Mouse (Mus musculus) small intestine, adult 2 months (tissue): ENCODE results near the gene Snx33. TPM values are rescaled to one million over a fixed set of nuclear protein-coding genes. Genes with fewer than 3 reads are reported as not detected.
"Not testable (repeated sequence)": the region's sequence is repeated elsewhere in the genome, so short reads cannot be mapped to it uniquely, and the experiment has no call there.

Source experiments
- H3K27ac ChIP-seq: fragments of 200-500 bp; 2 replicates; pipeline ENCODE4 v1.5.1; 2012; ENCODE audit warnings: low read depth, low read length, control low read depth, inconsistent platforms; ENCODE audit not compliant: insufficient read depth
- H3K27me3 ChIP-seq: fragments of 200-500 bp; 2 replicates; pipeline ENCODE4 v1.6.1; 2012; ENCODE audit warnings: mild to moderate bottlenecking, moderate library complexity, low read length, inconsistent platforms; ENCODE audit not compliant: control insufficient read depth, insufficient read depth
- H3K36me3 ChIP-seq: fragments of 200-500 bp; 2 replicates; pipeline ENCODE4 v1.6.1; 2012; ENCODE audit warnings: mild to moderate bottlenecking, low read length, control low read depth, inconsistent platforms; ENCODE audit not compliant: control insufficient read depth, insufficient read depth
- H3K4me1 ChIP-seq: fragments of 200-500 bp; 2 replicates; pipeline ENCODE4 v1.6.1; 2012; ENCODE audit warnings: low read length, inconsistent platforms, mixed read lengths; ENCODE audit not compliant: control insufficient read depth, insufficient read depth, insufficient read length
- H3K4me3 ChIP-seq: fragments of 200-500 bp; 2 replicates; pipeline ENCODE4 v1.5.1; 2012; ENCODE audit warnings: low read depth, mild to moderate bottlenecking, control low read depth, inconsistent platforms, low read length, moderate library complexity
- CTCF ChIP-seq: fragments of 200-500 bp; IDR thresholded peaks from 2 replicates; pipeline ENCODE4 v1.5.1; 2012; ENCODE audit warnings: low read depth, mild to moderate bottlenecking, control low read depth, inconsistent platforms, low read length, moderate library complexity, mixed read lengths; ENCODE audit not compliant: insufficient replicate concordance, insufficient read length; ENCODE audit errors: extremely low read depth
- POLR2A ChIP-seq: fragments of 200-500 bp; IDR thresholded peaks from 2 replicates; pipeline ENCODE4 v1.6.1; 2012; ENCODE audit warnings: low read depth, mild to moderate bottlenecking, control low read depth, inconsistent platforms, low read length, moderate library complexity
- WGBS: fragments of 180-500 bp; shearing (Covaris S2); methylation state at CpG from one replicate; pipeline ENCODE4 v1.1.7; 2018; 5-methylcytosine and 5-hydroxymethylcytosine counted together
- polyA plus RNA-seq: library from polyadenylated mRNA; depleted of rRNA; stranded (reverse); fragments of >200 nt; gene quantifications from 2 replicates; pipeline ENCODE4 v1.2.3, GENCODE M21; 2012

The Snx33 gene
- polyA plus RNA-seq, 1 experiment, result 3.8 TPM

DNA sequence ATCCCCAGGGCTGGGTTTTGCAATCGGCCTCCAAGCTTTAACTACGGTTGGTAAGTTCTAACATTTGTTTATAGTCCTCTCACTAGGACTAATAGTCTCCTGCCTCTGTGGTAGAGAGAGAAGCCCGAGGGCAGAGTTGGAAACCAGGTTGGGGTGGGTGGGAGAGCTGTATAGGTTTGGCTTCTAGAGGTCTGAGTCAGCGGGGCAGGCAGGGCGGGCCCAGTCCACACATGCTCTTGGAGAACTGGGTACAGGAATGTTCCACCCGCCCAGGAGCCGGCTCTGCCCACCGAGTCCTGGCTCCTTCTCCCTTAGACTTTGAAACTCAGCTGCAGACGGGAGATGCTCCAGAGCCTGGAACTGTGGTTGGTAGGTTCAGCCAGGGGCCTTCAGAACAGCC, 14.2 kb downstream of the Snx33 start:
- 66% methylated on average over 9 of the region's 9 CpGs for WGBS
- Histone ChIP-seq H3K27ac (no peak overlapping the region), H3K4me3 (no peak overlapping the region), H3K27me3 (no peaks in the 10 kb centered on the region), H3K4me1 (no peaks in the 10 kb centered on the region), H3K36me3 (no peaks in the 10 kb centered on the region; the same call in 1 of the 2 replicates)
- TF ChIP-seq CTCF, result no peak
- no peak for TF ChIP-seq POLR2A

DNA sequence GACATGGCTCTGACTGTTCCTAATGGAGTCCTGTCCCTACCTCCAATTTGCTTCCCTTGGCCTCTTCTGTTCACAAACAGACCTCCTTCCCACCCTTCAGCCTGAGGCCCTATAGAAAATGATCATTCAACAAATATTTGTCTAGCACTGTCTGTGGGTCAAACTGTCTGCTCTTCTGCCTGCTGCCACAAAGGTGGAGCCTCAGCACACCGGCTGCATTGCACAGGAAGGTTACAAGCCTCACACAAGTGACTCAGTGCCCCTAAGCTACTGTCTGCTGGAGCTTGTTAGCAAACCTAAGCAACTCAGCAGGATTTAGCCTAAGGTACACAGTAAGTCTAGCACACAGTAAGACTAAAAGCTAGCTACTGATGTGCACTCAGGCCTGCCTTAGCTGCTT, 17.2 kb downstream of the Snx33 start:
- 24% methylated on average over 1 of the region's 1 CpGs for WGBS
- TF ChIP-seq CTCF (no peak), POLR2A (no peak)
- Histone ChIP-seq H3K4me3 (no peak overlapping the region), H3K36me3 (no peaks in the 10 kb centered on the region), H3K27ac (no peak overlapping the region), H3K4me1 (no peaks in the 10 kb centered on the region), H3K27me3 (no peaks in the 10 kb centered on the region)

GRCm38 (mm10) chr9:56909991-56910390, 18.2 kb downstream of the Snx33 start:
- H3K4me3 ChIP-seq, H3K27me3 ChIP-seq, H3K36me3 ChIP-seq, H3K27ac ChIP-seq, H3K4me1 ChIP-seq: not testable (repeated sequence)
- 46% methylated on average over 4 of the region's 4 CpGs for WGBS

DNA sequence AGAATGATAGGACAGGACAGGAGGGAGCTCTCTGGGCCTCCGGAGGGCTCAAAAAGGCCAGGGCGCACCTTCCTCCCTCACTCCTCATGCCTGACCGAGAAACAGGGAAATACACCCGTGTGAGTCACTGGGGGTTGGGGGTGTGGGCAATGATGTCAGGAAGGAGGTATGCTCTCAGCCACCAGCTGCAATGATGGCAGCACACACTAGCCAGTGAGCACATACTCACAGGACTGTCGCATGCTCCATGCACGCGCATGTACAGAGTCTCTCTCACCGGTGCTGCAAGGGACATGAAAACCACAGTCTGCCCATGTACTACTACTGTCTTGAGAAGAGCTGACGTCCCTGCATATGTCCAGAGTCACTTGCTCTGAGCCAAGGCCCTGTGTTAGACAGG, 20.6 kb downstream of the Snx33 start:
- 60% methylated on average over 9 of the region's 9 CpGs for WGBS
- H3K27ac ChIP-seq, result no peak overlapping the region
- H3K4me3 ChIP-seq, result no peak overlapping the region
- H3K4me1 ChIP-seq, result no peaks in the 10 kb centered on the region
- no peaks in the 10 kb centered on the region for H3K36me3 ChIP-seq
- no peaks in the 10 kb centered on the region for H3K27me3 ChIP-seq
- TF ChIP-seq CTCF (no peak), POLR2A (no peak)

- no peak overlapping the region for H3K27ac ChIP-seq
- peaks cover 13% of the 10 kb centered on the region for H3K4me1 ChIP-seq
- WGBS, result 87% methylated on average over 3 of the region's 3 CpGs
- H3K27me3 ChIP-seq, result no peaks in the 10 kb centered on the region
- TF ChIP-seq CTCF (no peak), POLR2A (no peak)
- no peak overlapping the region for H3K4me3 ChIP-seq
- H3K36me3 ChIP-seq, result no peaks in the 10 kb centered on the region
Measured at GRCm38 (mm10) chr9:56903662-56904061, 24.5 kb downstream of the Snx33 start.

GRCm38 (mm10) chr9:56901187-56901586, 27.0 kb downstream of the Snx33 start:
- H3K4me3 ChIP-seq, result no peak overlapping the region
- peaks cover 13% of the 10 kb centered on the region for H3K4me1 ChIP-seq
- no peaks in the 10 kb centered on the region for H3K27me3 ChIP-seq
- peak overlapping the region; percentile 59; the same call in 1 of the 2 replicates for H3K27ac ChIP-seq
- H3K36me3 ChIP-seq, result no peaks in the 10 kb centered on the region
- WGBS, result 13% methylated on average over 8 of the region's 8 CpGs
- TF ChIP-seq CTCF (no peak), POLR2A (no peak)

GRCm38 (mm10) chr9:56900571-56900970, 27.6 kb downstream of the Snx33 start:
- Histone ChIP-seq H3K27ac (no peak overlapping the region; the same call in 1 of the 2 replicates), H3K4me1 (peaks cover 13% of the 10 kb centered on the region), H3K36me3 (no peaks in the 10 kb centered on the region), H3K27me3 (no peaks in the 10 kb centered on the region), H3K4me3 (no peak overlapping the region)
- TF ChIP-seq POLR2A (no peak), CTCF (no peak)
- WGBS, result 39% methylated on average over 9 of the region's 9 CpGs

GRCm38 (mm10) chr9:56900060-56900459, 28.1 kb downstream of the Snx33 start:
- H3K4me3 ChIP-seq, result no peak overlapping the region
- H3K27me3 ChIP-seq, result no peaks in the 10 kb centered on the region
- TF ChIP-seq CTCF, result no peak
- H3K36me3 ChIP-seq, result no peaks in the 10 kb centered on the region
- H3K27ac ChIP-seq, result no peak overlapping the region
- H3K4me1 ChIP-seq, result peaks cover 13% of the 10 kb centered on the region
